Mouse (Mus musculus): ENCODE measurements at regions not wholly inside any gene's neighbourhood (a gene's known extent, or its start where the extent isn't known, plus 50 kb on each side); places are given as distances from the start of the nearest gene placed in this dataset.

- TF ChIP-seq CTCF (IDR thresholded peaks at IDR 0.05) (no peak), POLR2A (IDR thresholded peaks at IDR 0.05; ENCODE audit: insufficient read depth, low read depth, low read length) (no peak)
These were observed 149.9 kb upstream of the Mphosph6 start for GRCm38 (mm10) chr8:117951656-117952055.

Data from heart, adult 2 months (tissue).